Mouse (Mus musculus) MEL (cell line): ENCODE results near the gene Hist1h2be. TPM values are rescaled to one million over a fixed set of nuclear protein-coding genes. Genes with fewer than 3 reads are reported as not detected.

Experiments used
- DNase-seq: peaks from one replicate; pipeline ENCODE4 v3.0.0; 2011; ENCODE audit warnings: low read depth, low spot score
- H3K27ac ChIP-seq: 2 replicates; pipeline ENCODE4 v1.5.1; 2012; ENCODE audit warnings: low read depth, mild to moderate bottlenecking, control low read depth, low read length, moderate library complexity; ENCODE audit not compliant: control insufficient read depth
- H3K27me3 ChIP-seq, 2 experiments: fragments of 150-350 bp in 1 of 2; sonication (generic) in 1 of 2; 2 replicates each; pipeline ENCODE4 v1.6.1; 2012; ENCODE audit warnings: low read length in 2 of 2, mild to moderate bottlenecking in 2 of 2, improper control_type of control experiment in 1 of 2, moderate library complexity in 1 of 2; ENCODE audit not compliant: insufficient read depth in 2 of 2, control insufficient read depth in 1 of 2
- H3K36me3 ChIP-seq, 2 experiments: 2 replicates each; pipeline ENCODE4 v1.6.1; 2012 to 2014; ENCODE audit warnings: low read length in 2 of 2, improper control_type of control experiment in 1 of 2, inconsistent platforms in 1 of 2, mild to moderate bottlenecking in 1 of 2; ENCODE audit not compliant: insufficient read depth in 2 of 2, control insufficient read depth in 1 of 2
- H3K4me1 ChIP-seq, 2 experiments: fragments of 150-350 bp in 1 of 2; sonication (generic) in 1 of 2; 2 replicates each; pipeline ENCODE4 v1.6.1; 2012; ENCODE audit warnings: low read length in 2 of 2, improper control_type of control experiment in 1 of 2, mild to moderate bottlenecking in 1 of 2; ENCODE audit not compliant: insufficient read depth in 2 of 2, control insufficient read depth in 1 of 2
- H3K4me3 ChIP-seq, 2 experiments: fragments of 150-350 bp in 1 of 2; sonication (generic) in 1 of 2; 2 replicates each; pipeline ENCODE4 v1.5.1; 2012; ENCODE audit warnings: low read depth in 2 of 2, low read length in 2 of 2, mild to moderate bottlenecking in 2 of 2, moderate library complexity in 2 of 2, control low read depth in 1 of 2, improper control_type of control experiment in 1 of 2; ENCODE audit not compliant: control insufficient read depth in 1 of 2, insufficient read depth in 1 of 2
- H3K79me2 ChIP-seq: 2 replicates; pipeline ENCODE4 v1.6.1; 2012; ENCODE audit warnings: mild to moderate bottlenecking, low read length, moderate library complexity; ENCODE audit not compliant: control insufficient read depth, poor library complexity, insufficient read depth
- H3K9ac ChIP-seq: 2 replicates; pipeline ENCODE4 v1.6.1; 2012; ENCODE audit warnings: low read depth, mild to moderate bottlenecking, control low read depth, low read length, moderate library complexity; ENCODE audit not compliant: control insufficient read depth, poor library complexity, severe bottlenecking
- H3K9me3 ChIP-seq: fragments of 150-350 bp; sonication (generic); replicated peaks from 2 replicates; pipeline ENCODE4 v1.6.1; 2012; ENCODE audit warnings: mild to moderate bottlenecking, low read length, improper control_type of control experiment, moderate library complexity; ENCODE audit not compliant: insufficient read depth
- BHLHE40 ChIP-seq: IDR thresholded peaks from 2 replicates; pipeline ENCODE4 v1.6.1; 2012; ENCODE audit warnings: low read depth, mild to moderate bottlenecking, inconsistent platforms, low read length, improper control_type of control experiment, borderline replicate concordance
- CHD1 ChIP-seq: IDR thresholded peaks from 2 replicates; pipeline ENCODE4 v1.6.1; 2012; ENCODE audit warnings: low read depth, mild to moderate bottlenecking, inconsistent platforms, low read length, improper control_type of control experiment
- CTCF ChIP-seq, 3 experiments: IDR thresholded peaks in 2 of 3; conservative IDR thresholded peaks in 1 of 3; 2 replicates each; pipeline ENCODE4 v1.5.1; 2011 to 2012; ENCODE audit warnings: low read length in 3 of 3, low read depth in 2 of 3, mild to moderate bottlenecking in 2 of 3, improper control_type of control experiment in 1 of 3, inconsistent platforms in 1 of 3, mixed read lengths in 1 of 3, moderate library complexity in 1 of 3; ENCODE audit not compliant: control insufficient read depth in 1 of 3, insufficient read depth in 1 of 3, poor library complexity in 1 of 3, severe bottlenecking in 1 of 3
- ELF1 ChIP-seq: IDR thresholded peaks from 2 replicates; pipeline ENCODE4 v1.6.1; 2014; ENCODE audit warnings: low read depth, mild to moderate bottlenecking, inconsistent platforms, low read length, improper control_type of control experiment, moderate library complexity
- EP300 ChIP-seq, 2 experiments: IDR thresholded peaks; 2 replicates each; pipeline ENCODE4 v1.6.1; 2011; ENCODE audit warnings: improper control_type of control experiment in 2 of 2, low read length in 2 of 2, low read depth in 1 of 2, mild to moderate bottlenecking in 1 of 2
- GATA1 ChIP-seq: IDR thresholded peaks from 2 replicates; pipeline ENCODE4 v1.6.1; 2011; ENCODE audit warnings: low read depth, low read length, improper control_type of control experiment
- JUND ChIP-seq: IDR thresholded peaks from 2 replicates; pipeline ENCODE4 v1.6.1; 2011; ENCODE audit warnings: low read depth, mild to moderate bottlenecking, improper control_type of control experiment, low read length
- MEF2A ChIP-seq: IDR thresholded peaks from 2 replicates; pipeline ENCODE4 v1.6.1; 2014; ENCODE audit warnings: low read depth, mild to moderate bottlenecking, inconsistent platforms, low read length, improper control_type of control experiment; ENCODE audit not compliant: poor library complexity, insufficient replicate concordance, severe bottlenecking; ENCODE audit errors: extremely low read depth
- MXI1 ChIP-seq: IDR thresholded peaks from 2 replicates; pipeline ENCODE4 v1.6.1; 2011; ENCODE audit warnings: mild to moderate bottlenecking, low read depth, low read length, improper control_type of control experiment
- MYB ChIP-seq: IDR thresholded peaks from 2 replicates; pipeline ENCODE4 v1.6.1; 2011; ENCODE audit warnings: mild to moderate bottlenecking, low read depth, low read length, improper control_type of control experiment
- NELFE ChIP-seq: IDR thresholded peaks from 2 replicates; pipeline ENCODE4 v1.6.1; 2011; ENCODE audit warnings: low read depth, low read length, improper control_type of control experiment
- NRF1 ChIP-seq: IDR thresholded peaks from 2 replicates; pipeline ENCODE4 v1.6.1; 2014; ENCODE audit warnings: low read depth, mild to moderate bottlenecking, inconsistent platforms, low read length, improper control_type of control experiment, moderate library complexity; ENCODE audit not compliant: poor library complexity, insufficient read depth, severe bottlenecking
- RCOR1 ChIP-seq: IDR thresholded peaks from 2 replicates; pipeline ENCODE4 v1.6.1; 2012; ENCODE audit warnings: low read depth, mild to moderate bottlenecking, inconsistent platforms, low read length, improper control_type of control experiment
- SIN3A ChIP-seq: IDR thresholded peaks from 2 replicates; pipeline ENCODE4 v1.6.1; 2012; ENCODE audit warnings: low read length, improper control_type of control experiment, inconsistent platforms
- SMC3 ChIP-seq: IDR thresholded peaks from 2 replicates; pipeline ENCODE4 v1.6.1; 2011; ENCODE audit warnings: low read depth, low read length, improper control_type of control experiment
- TBP ChIP-seq: IDR thresholded peaks from 2 replicates; pipeline ENCODE4 v1.8.0; 2011; ENCODE audit warnings: low read depth, low read length, improper control_type of control experiment
- TCF12 ChIP-seq: IDR thresholded peaks from 2 replicates; pipeline ENCODE4 v1.6.1; 2014; ENCODE audit warnings: low read depth, mild to moderate bottlenecking, inconsistent platforms, low read length, improper control_type of control experiment, moderate library complexity
- UBTF ChIP-seq: IDR thresholded peaks from 2 replicates; pipeline ENCODE4 v1.6.1; 2012; ENCODE audit warnings: low read depth, mild to moderate bottlenecking, inconsistent platforms, low read length, improper control_type of control experiment, moderate library complexity, borderline replicate concordance; ENCODE audit not compliant: insufficient read depth
- USF1 ChIP-seq: IDR thresholded peaks from 2 replicates; pipeline ENCODE4 v1.6.1; 2014; ENCODE audit warnings: low read depth, mild to moderate bottlenecking, inconsistent platforms, low read length, improper control_type of control experiment, moderate library complexity
- ZKSCAN1 ChIP-seq: IDR thresholded peaks from 2 replicates; pipeline ENCODE4 v1.6.1; 2012; ENCODE audit warnings: low read depth, mild to moderate bottlenecking, inconsistent platforms, low read length, improper control_type of control experiment, moderate library complexity
- polyA plus RNA-seq, 2 experiments: library from polyadenylated mRNA; stranded (reverse) in 1 of 2; unstranded in 1 of 2; fragments of >175 nt in 1 of 2; fragments of >200 nt in 1 of 2; gene quantifications; 2 replicates each; pipeline versions ENCODE4 v1.2.1 to v1.2.4; 2012; ENCODE audit warnings: low replicate concordance in 2 of 2, low read depth in 1 of 2; ENCODE audit not compliant: insufficient read length in 2 of 2, insufficient read depth in 1 of 2, missing spikeins in 1 of 2
- total RNA-seq: library from RNA; depleted of rRNA; stranded (reverse); fragments of 300-350 nt; gene quantifications from 2 replicates; pipeline ENCODE4 v1.2.3, GENCODE M21; 2012

Gene Hist1h2be
- total and polyA plus RNA-seq, 3 experiments: 0.49 to 237 TPM; not detected in 1

DNA sequence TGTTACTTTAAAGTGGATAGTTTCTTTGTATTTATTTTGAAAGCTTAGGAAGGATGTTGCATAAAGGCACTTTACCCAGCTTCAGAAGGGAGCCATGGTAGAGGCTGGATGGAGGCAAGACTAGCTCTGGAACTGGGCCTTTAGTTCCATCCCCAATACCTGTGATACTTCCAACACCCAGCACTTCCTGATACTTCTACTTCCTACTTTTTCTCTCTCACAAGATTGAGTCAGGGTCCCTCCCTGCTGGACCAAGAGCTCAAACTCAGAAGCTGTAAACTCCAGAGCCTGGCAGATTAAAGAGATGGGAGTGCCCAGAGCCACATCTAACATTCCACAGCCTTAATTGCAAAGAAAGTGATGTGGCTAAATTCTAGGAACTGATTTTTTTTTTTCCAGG lies 36.6 kb downstream of the Hist1h2be start:
- H3K9ac ChIP-seq: peak overlapping the region; percentile 80
- no peaks in the 10 kb centered on the region; the same call in 1 of the 2 replicates for H3K79me2 ChIP-seq
- peaks cover 0 to 37% of the 10 kb centered on the region in 2 experiments; a peak in 2 of 4 replicates for H3K36me3 ChIP-seq
- TF ChIP-seq TBP (0 out of 2 replicates have a peak, but pooled peaks have one; percentile 35), ELF1 (no peak)
- H3K9me3 ChIP-seq: no peaks in the 10 kb centered on the region
- no peaks in the 10 kb centered on the region for H3K27me3 ChIP-seq
- H3K27ac ChIP-seq: peak overlapping the region; percentile 98
- DNase-seq: peak; percentile 73
- H3K4me3 ChIP-seq: peak overlapping the region; percentile 51 to 60
- peaks cover 0 to 10% of the 10 kb centered on the region in 2 experiments; a peak in 2 of 4 replicates for H3K4me1 ChIP-seq

GRCm38 (mm10) chr13:23583387-23584068 lies 37.4 kb downstream of the Hist1h2be start:
- Histone ChIP-seq H3K4me3 (no peak overlapping the region), H3K79me2 (no peaks in the 10 kb centered on the region; the same call in 1 of the 2 replicates), H3K9me3 (no peaks in the 10 kb centered on the region), H3K27me3 (no peaks in the 10 kb centered on the region), H3K4me1 (peaks cover 0 to 10% of the 10 kb centered on the region in 2 experiments; a peak in 2 of 4 replicates), H3K9ac (peak overlapping the region; percentile 80)
- peak; percentile 50 for DNase-seq
- no peak for TF ChIP-seq SMC3
- no peak for TF ChIP-seq UBTF
- TF ChIP-seq BHLHE40: no peak
- TF ChIP-seq MXI1: no peak
- TF ChIP-seq USF1: no peak
- TF ChIP-seq CTCF (IDR thresholded peaks at IDR 0.05 in 2 of 3, conservative IDR thresholded peaks at IDR 0.05 in 1 of 3; ENCODE audit: control insufficient read depth in 1 of 3, insufficient read depth in 1 of 3, low read depth in 2 of 3, low read length in 3 of 3, poor library complexity in 1 of 3, severe bottlenecking in 1 of 3): no peak
- no peak for TF ChIP-seq CHD1
- no peak for TF ChIP-seq NELFE
- TF ChIP-seq EP300 (IDR thresholded peaks at IDR 0.05; ENCODE audit: low read depth in 1 of 2, low read length in 2 of 2): no peak
- TF ChIP-seq SIN3A: no peak
- no peak for TF ChIP-seq MEF2A
- no peak for TF ChIP-seq MYB
- no peak for TF ChIP-seq RCOR1
- no peak for TF ChIP-seq NRF1
- TF ChIP-seq ZKSCAN1: no peak
- no peak for TF ChIP-seq GATA1
- TF ChIP-seq JUND: no peak
- TF ChIP-seq ELF1: no peak
- TF ChIP-seq TCF12: no peak
- TF ChIP-seq, all 39 proteins: peak for 0
- peak overlapping the region; percentile 83 for H3K27ac ChIP-seq
- peaks cover 0 to 40% of the 10 kb centered on the region in 2 experiments; a peak in 2 of 4 replicates for H3K36me3 ChIP-seq
